ENCODE assay signal across 34 mouse cellular contexts in genomic region chr17:61670651-61671050, GRCm38 (mm10).
"Had no signal": no experiment of that assay in that cellular context is flagged by ENCODE, and none has a peak within 500 bp of the region (broad histone marks: within the 10 kb centered on the region; RNA-seq: fewer than 3 reads in every experiment).

No protein-coding gene starts in this region.

- H3K36me3 ChIP-seq: heart, embryonic 10.5 days; heart, embryonic 12.5 days; heart, embryonic 13.5 days; heart, embryonic 15.5 days; hindbrain, embryonic 10.5 days; hindbrain, embryonic 12.5 days; hindbrain, embryonic 13.5 days; hindbrain, embryonic 15.5 days; intestine, embryonic 15.5 days; kidney, embryonic 15.5 days had no signal

- H3K9ac ChIP-seq: heart, embryonic 12.5 days; heart, embryonic 13.5 days; heart, embryonic 15.5 days; hindbrain, embryonic 12.5 days; hindbrain, embryonic 13.5 days; hindbrain, embryonic 14.5 days; hindbrain, embryonic 15.5 days; intestine, embryonic 15.5 days; kidney, embryonic 15.5 days had no signal

- H3K27me3 ChIP-seq: heart, embryonic 12.5 days; heart, embryonic 13.5 days; heart, embryonic 15.5 days; hindbrain, embryonic 12.5 days; hindbrain, embryonic 13.5 days; hindbrain, embryonic 15.5 days; intestine, embryonic 15.5 days; kidney, embryonic 15.5 days had no signal

- DNase-seq: heart, postnatal 10 days; heart, postnatal 14 days; heart, postnatal 36 days; heart, postnatal 4 days; kidney, adult 11 months; kidney, adult 18-20 months; kidney, adult 2 months; kidney, adult 8-10 months; kidney, adult 9 months; kidney, postnatal 10 days; kidney, postnatal 14 days; kidney, postnatal 25 days; kidney, postnatal 36 days; kidney, postnatal 4 days; layer of hippocampus, adult 9-11 months; layer of hippocampus, postnatal 36 days had no signal

- ATAC-seq: hindbrain, embryonic 16.5 days; hindbrain, postnatal 0 days; inflammation-experienced regulatory T-cells, adult 6 months; intestine, embryonic 15.5 days; intestine, embryonic 16.5 days; intestine, postnatal 0 days had no signal

- H3K4me1 ChIP-seq: heart, embryonic 10.5 days; heart, embryonic 12.5 days; heart, embryonic 13.5 days; heart, embryonic 15.5 days; hindbrain, embryonic 10.5 days; hindbrain, embryonic 12.5 days; hindbrain, embryonic 13.5 days; hindbrain, embryonic 15.5 days; intestine, embryonic 15.5 days; kidney, embryonic 15.5 days had no signal

- H3K9me3 ChIP-seq: heart, embryonic 10.5 days; heart, embryonic 12.5 days; heart, embryonic 13.5 days; heart, embryonic 15.5 days; hindbrain, embryonic 10.5 days; hindbrain, embryonic 12.5 days; hindbrain, embryonic 13.5 days; hindbrain, embryonic 15.5 days; intestine, embryonic 15.5 days; kidney, embryonic 15.5 days had no signal

- H3K27ac ChIP-seq: heart, embryonic 10.5 days; heart, embryonic 13.5 days; heart, embryonic 15.5 days; hindbrain, embryonic 10.5 days; hindbrain, embryonic 12.5 days; hindbrain, embryonic 13.5 days; hindbrain, embryonic 14.5 days; hindbrain, embryonic 15.5 days; hindbrain, postnatal 0 days; intestine, embryonic 15.5 days; kidney, embryonic 15.5 days; kidney, postnatal 0 days; layer of hippocampus, adult 2 months had no signal

- H3K4me3 ChIP-seq: heart, embryonic 10.5 days; heart, embryonic 12.5 days; heart, embryonic 13.5 days; heart, embryonic 15.5 days; hindbrain, embryonic 10.5 days; hindbrain, embryonic 12.5 days; hindbrain, embryonic 13.5 days; hindbrain, embryonic 15.5 days; intestine, embryonic 15.5 days; kidney, embryonic 15.5 days; layer of hippocampus, adult 2 months had no signal
